Mouse (Mus musculus): ENCODE measurements at regions not wholly inside any gene's neighbourhood (a gene's known extent, or its start where the extent isn't known, plus 50 kb on each side); places are given as distances from the start of the nearest gene placed in this dataset.

DNA sequence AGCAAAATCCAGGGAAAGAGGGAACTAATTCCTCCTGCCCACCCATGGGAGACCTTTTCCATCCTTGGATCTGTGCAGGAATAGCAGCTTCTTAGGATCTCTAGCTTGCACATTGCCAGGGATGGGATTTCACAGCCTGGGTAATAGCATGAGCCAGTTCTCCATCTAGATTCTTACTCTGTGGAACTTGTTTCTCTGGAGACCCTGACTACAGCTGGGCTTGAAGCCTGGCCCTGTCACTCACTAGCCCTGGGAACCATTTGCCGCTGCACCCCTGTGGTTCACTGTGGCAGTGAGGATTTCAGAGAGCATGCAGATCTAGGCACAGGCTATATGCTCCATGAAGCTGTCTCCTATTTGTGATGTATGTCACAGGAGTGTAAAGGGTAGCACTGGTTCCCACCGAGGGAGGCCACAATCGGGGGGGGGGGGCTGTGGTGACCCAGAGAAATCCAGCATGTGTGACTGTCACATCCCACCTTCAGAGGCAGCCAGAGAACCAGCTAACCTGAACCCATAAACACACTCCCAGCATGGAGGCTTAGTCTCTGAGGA, 183.5 kb downstream of the Gadd45g start:
- Histone ChIP-seq H3K4me2 (ENCODE audit: low read length) (no peak overlapping the region), H3K36me3 (ENCODE audit: insufficient read depth, low read length) (no peaks in the 10 kb centered on the region), H3K27ac (no peak overlapping the region), H3K9ac (ENCODE audit: low read depth, low read length) (no peak overlapping the region), H3K4me3 (replicated peaks; ENCODE audit: low read depth, low read length) (no peak overlapping the region), H3K9me3 (replicated peaks; ENCODE audit: low read length) (no peaks in the 10 kb centered on the region), H3K27me3 (ENCODE audit: insufficient read depth, low read length) (no peaks in the 10 kb centered on the region), H3K4me1 (replicated peaks; ENCODE audit: insufficient read depth, low read length) (peaks cover 5% of the 10 kb centered on the region; the same call in 1 of the 2 replicates)
- ATAC-seq (replicated peaks; ENCODE audit: low FRiP score, low read depth) (peak; percentile 61), DNase-seq (ENCODE audit: low spot score) (peak; percentile 63)
- WGBS = 27% methylated on average over 3 of the region's 3 CpGs
- TF ChIP-seq CTCF (IDR thresholded peaks at IDR 0.05; ENCODE audit: low read depth) = no peak

DNA sequence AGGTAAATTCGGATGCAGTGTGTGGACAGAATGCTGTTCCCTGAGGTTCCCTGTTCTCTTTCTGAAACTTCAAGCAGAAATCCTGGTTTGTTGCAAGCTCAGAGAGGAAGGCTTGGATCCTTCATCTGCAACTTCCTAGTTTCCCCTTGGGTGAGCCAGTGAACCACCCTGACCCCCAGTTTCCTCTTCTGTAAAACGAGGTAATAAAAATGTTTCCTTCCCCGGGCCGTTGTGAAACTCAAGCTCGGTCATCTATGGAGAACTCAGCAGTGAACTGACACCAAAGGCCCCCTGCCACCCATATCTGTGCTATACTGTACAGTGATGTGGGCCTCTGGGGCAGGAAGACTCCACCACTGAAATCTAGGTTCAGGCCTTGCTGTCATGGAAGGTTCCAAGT, 185.0 kb downstream of the Gadd45g start:
- Histone ChIP-seq H3K9me3 (replicated peaks; ENCODE audit: low read length) (no peaks in the 10 kb centered on the region), H3K4me2 (ENCODE audit: low read length) (no peak overlapping the region), H3K4me3 (replicated peaks; ENCODE audit: low read depth, low read length) (no peak overlapping the region), H3K36me3 (ENCODE audit: insufficient read depth, low read length) (no peaks in the 10 kb centered on the region), H3K4me1 (replicated peaks; ENCODE audit: insufficient read depth, low read length) (0 out of 2 replicates have a peak, but pooled peaks cover 3% of the 10 kb centered on the region), H3K9ac (ENCODE audit: low read depth, low read length) (no peak overlapping the region), H3K27me3 (ENCODE audit: insufficient read depth, low read length) (no peaks in the 10 kb centered on the region), H3K27ac (no peak overlapping the region; the same call in 1 of the 2 replicates)
- DNase-seq (ENCODE audit: low spot score) (peak; percentile 79), ATAC-seq (replicated peaks; ENCODE audit: low FRiP score, low read depth) (0 out of 2 replicates have a peak, but pooled peaks have one; percentile 11)
- TF ChIP-seq CTCF (IDR thresholded peaks at IDR 0.05; ENCODE audit: low read depth) = no peak
- WGBS = 16% methylated on average over 5 of the region's 5 CpGs

GRCm38 (mm10) chr13:52035731-52036130, 189.3 kb downstream of the Gadd45g start:
- no peak for TF ChIP-seq CTCF (IDR thresholded peaks at IDR 0.05; ENCODE audit: low read depth)
- ATAC-seq (replicated peaks; ENCODE audit: low FRiP score, low read depth) (no peak), DNase-seq (ENCODE audit: low spot score) (no peak)
- 51% methylated on average over 6 of the region's 6 CpGs for WGBS
- H3K36me3 ChIP-seq (ENCODE audit: insufficient read depth, low read length) = no peaks in the 10 kb centered on the region
- no peak overlapping the region for H3K4me3 ChIP-seq (replicated peaks; ENCODE audit: low read depth, low read length)
- H3K4me1 ChIP-seq (replicated peaks; ENCODE audit: insufficient read depth, low read length) = 0 out of 2 replicates have a peak, but pooled peaks cover 4% of the 10 kb centered on the region
- no peak overlapping the region for H3K27ac ChIP-seq
- no peak overlapping the region for H3K4me2 ChIP-seq (ENCODE audit: low read length)
- no peaks in the 10 kb centered on the region for H3K9me3 ChIP-seq (replicated peaks; ENCODE audit: low read length)
- H3K27me3 ChIP-seq (ENCODE audit: insufficient read depth, low read length) = no peaks in the 10 kb centered on the region
- H3K9ac ChIP-seq (ENCODE audit: low read depth, low read length) = no peak overlapping the region

DNA sequence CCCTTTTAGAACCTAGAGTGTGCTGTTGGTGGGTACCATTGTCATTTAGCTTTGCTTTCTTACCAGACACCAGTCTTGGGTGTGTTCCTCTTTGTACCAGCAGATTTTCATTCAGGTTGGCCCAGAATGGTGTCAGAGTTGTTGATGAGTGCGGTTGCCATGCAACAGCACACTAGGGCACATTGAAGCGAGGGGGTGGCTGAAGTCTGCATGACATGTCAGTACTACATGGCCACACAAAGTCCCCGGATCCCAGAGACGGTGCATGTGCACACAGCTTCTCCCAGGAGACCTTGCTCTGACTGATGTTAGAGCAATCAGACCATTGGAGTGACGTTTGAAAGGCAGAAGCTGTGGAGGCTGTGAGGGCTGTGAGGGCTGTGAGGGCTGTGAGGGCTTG, 189.9 kb downstream of the Gadd45g start:
- WGBS = 69% methylated on average over 5 of the region's 5 CpGs
- Histone ChIP-seq H3K4me3 (replicated peaks; ENCODE audit: low read depth, low read length) (no peak overlapping the region), H3K9ac (ENCODE audit: low read depth, low read length) (no peak overlapping the region), H3K27me3 (ENCODE audit: insufficient read depth, low read length) (no peaks in the 10 kb centered on the region), H3K9me3 (replicated peaks; ENCODE audit: low read length) (no peaks in the 10 kb centered on the region), H3K27ac (no peak overlapping the region), H3K4me1 (replicated peaks; ENCODE audit: insufficient read depth, low read length) (peaks cover 4% of the 10 kb centered on the region; the same call in 1 of the 2 replicates), H3K36me3 (ENCODE audit: insufficient read depth, low read length) (no peaks in the 10 kb centered on the region), H3K4me2 (ENCODE audit: low read length) (no peak overlapping the region)
- ATAC-seq (replicated peaks; ENCODE audit: low FRiP score, low read depth) (no peak), DNase-seq (ENCODE audit: low spot score) (no peak)
- TF ChIP-seq CTCF (IDR thresholded peaks at IDR 0.05; ENCODE audit: low read depth) = no peak

GRCm38 (mm10) chr13:52037218-52037617, 190.7 kb downstream of the Gadd45g start:
- no peak overlapping the region for H3K4me2 ChIP-seq (ENCODE audit: low read length)
- no peaks in the 10 kb centered on the region for H3K27me3 ChIP-seq (ENCODE audit: insufficient read depth, low read length)
- H3K4me1 ChIP-seq (replicated peaks; ENCODE audit: insufficient read depth, low read length) = peaks cover 12% of the 10 kb centered on the region; the same call in 1 of the 2 replicates
- ATAC-seq (replicated peaks; ENCODE audit: low FRiP score, low read depth) (peak; percentile 63), DNase-seq (ENCODE audit: low spot score) (no peak)
- H3K27ac ChIP-seq = no peak overlapping the region
- no peaks in the 10 kb centered on the region for H3K9me3 ChIP-seq (replicated peaks; ENCODE audit: low read length)
- no peaks in the 10 kb centered on the region for H3K36me3 ChIP-seq (ENCODE audit: insufficient read depth, low read length)
- no peak overlapping the region for H3K4me3 ChIP-seq (replicated peaks; ENCODE audit: low read depth, low read length)
- 49% methylated on average over 13 of the region's 13 CpGs for WGBS
- no peak for TF ChIP-seq CTCF (IDR thresholded peaks at IDR 0.05; ENCODE audit: low read depth)
- no peak overlapping the region for H3K9ac ChIP-seq (ENCODE audit: low read depth, low read length)

- peak overlapping the region; percentile 55; the same call in 1 of the 2 replicates for H3K27ac ChIP-seq
- no peak overlapping the region for H3K9ac ChIP-seq (ENCODE audit: low read depth, low read length)
- TF ChIP-seq CTCF (IDR thresholded peaks at IDR 0.05; ENCODE audit: low read depth) = 0 out of 2 replicates have a peak, but pooled peaks have one; percentile 7
- DNase-seq (ENCODE audit: low spot score) (peak; percentile 80), ATAC-seq (replicated peaks; ENCODE audit: low FRiP score, low read depth) (no peak)
- no peak overlapping the region; the same call in 1 of the 2 replicates for H3K4me2 ChIP-seq (ENCODE audit: low read length)
- WGBS = 30% methylated on average over 15 of the region's 15 CpGs
- peaks cover 9% of the 10 kb centered on the region; the same call in 1 of the 2 replicates for H3K4me1 ChIP-seq (replicated peaks; ENCODE audit: insufficient read depth, low read length)
- no peaks in the 10 kb centered on the region for H3K36me3 ChIP-seq (ENCODE audit: insufficient read depth, low read length)
- no peak overlapping the region for H3K4me3 ChIP-seq (replicated peaks; ENCODE audit: low read depth, low read length)
- H3K9me3 ChIP-seq (replicated peaks; ENCODE audit: low read length) = no peaks in the 10 kb centered on the region
- no peaks in the 10 kb centered on the region for H3K27me3 ChIP-seq (ENCODE audit: insufficient read depth, low read length)
Observed at GRCm38 (mm10) chr13:52041467-52042421, 195.3 kb downstream of the Gadd45g start.
